ENCODE assay signal across 16 mouse cellular contexts in genomic region chr13:59025653-59026052, GRCm38 (mm10).
DNase-seq lines count a peak whose midpoint lies in the region; ATAC-seq lines count a peak whose summit lies in the region.
"Had no signal": no experiment of that assay in that cellular context is flagged by ENCODE, and none has a peak within 500 bp of the region (broad histone marks: within the 10 kb centered on the region; RNA-seq: fewer than 3 reads in every experiment).

No protein-coding gene starts in this region.

- DNase-seq in spleen, postnatal 36 days (ENCODE audit: low spot score in 2 of 2), result peak; percentile 2 to 4
- DNase-seq in spleen, postnatal 14 days (ENCODE audit: low spot score in 2 of 2), result no peak
- peak; percentile 16 to 20 for DNase-seq in thymus, postnatal 10 days (ENCODE audit: low spot score in 2 of 2)
- no peak for DNase-seq in adrenal gland, adult (ENCODE audit: inconsistent age in 2 of 2, low spot score in 1 of 2)
- DNase-seq in kidney, adult 8-10 months, result no peak
- DNase-seq in left cerebral cortex, adult 8-10 months (ENCODE audit: low spot score in 2 of 2), result no peak
- DNase-seq: adrenal gland, adult 2 months; B cell, adult 2 months; cerebellum, adult 8-10 months; cerebellum, postnatal 25 days; gastrocnemius, postnatal 25 days; kidney, postnatal 25 days; lung, postnatal 4 days had no signal

- ATAC-seq in common myeloid progenitor, adult 5-6 weeks (replicated peaks; ENCODE audit: low read depth, poor library complexity, severe bottlenecking), result peak; percentile 36; the same call in 1 of the 2 replicates
- ATAC-seq: forebrain, embryonic 13.5 days; intestine, postnatal 0 days had no signal

Comparison
In these comparisons a context has a peak if more than half of its experiments do, and no peak if none do; other contexts are left out.
1. DNase-seq: peak in spleen, postnatal 36 days (2 of 2) and thymus, postnatal 10 days (2 of 2); none in spleen, postnatal 14 days (0 of 2), adrenal gland, adult (0 of 2), kidney, adult 8-10 months (0 of 2) and left cerebral cortex, adult 8-10 months (0 of 2).